25 mouse cellular contexts compared by ENCODE assay signal in genomic region chr19:47798583-47798982, GRCm38 (mm10).
"Had no signal": no experiment of that assay in that cellular context is flagged by ENCODE, and none has a peak within 500 bp of the region (broad histone marks: within the 10 kb centered on the region; RNA-seq: fewer than 3 reads in every experiment).

No protein-coding gene starts in this region.

- H3K4me1 ChIP-seq: intestine, embryonic 15.5 days; liver, embryonic 15.5 days; lung, embryonic 15.5 days; midbrain, embryonic 15.5 days; neural tube, embryonic 13.5 days had no signal

- DNase-seq: kidney, adult 11 months; kidney, adult 8-10 months; kidney, postnatal 10 days; kidney, postnatal 36 days; layer of hippocampus, postnatal 36 days; liver; lung, adult 18-20 months; lung, postnatal 10 days; lung, postnatal 4 days; right cerebral cortex, adult 18-20 months; right cerebral cortex, postnatal 14 days; right cerebral cortex, postnatal 4 days; thymus, adult 2 months; thymus, postnatal 14 days; thymus, postnatal 4 days had no signal

- H3K9me3 ChIP-seq: intestine, embryonic 15.5 days; kidney, embryonic 15.5 days; liver, embryonic 12.5 days; liver, embryonic 15.5 days; lung, embryonic 15.5 days; midbrain, embryonic 12.5 days; midbrain, embryonic 15.5 days; neural tube, embryonic 13.5 days; stomach, embryonic 15.5 days had no signal

- H3K27me3 ChIP-seq: intestine, embryonic 15.5 days; kidney, embryonic 15.5 days; liver, embryonic 12.5 days; liver, embryonic 15.5 days; lung, embryonic 15.5 days; midbrain, embryonic 15.5 days; neural tube, embryonic 13.5 days; stomach, embryonic 15.5 days had no signal

- ATAC-seq: intestine, embryonic 15.5 days; liver, embryonic 12.5 days; midbrain, embryonic 15.5 days had no signal

- H3K27ac ChIP-seq: intestine, embryonic 15.5 days; kidney, embryonic 15.5 days; left cerebral cortex, adult 2 months; liver, embryonic 12.5 days; liver, embryonic 15.5 days; lung, embryonic 15.5 days; midbrain, embryonic 12.5 days; midbrain, embryonic 15.5 days; neural tube, embryonic 13.5 days; stomach, embryonic 15.5 days had no signal

- H3K36me3 ChIP-seq: intestine, embryonic 15.5 days; kidney, embryonic 15.5 days; liver, embryonic 12.5 days; liver, embryonic 15.5 days; lung, embryonic 15.5 days; midbrain, embryonic 12.5 days; midbrain, embryonic 15.5 days; neural tube, embryonic 13.5 days; stomach, embryonic 15.5 days had no signal

- H3K9ac ChIP-seq: intestine, embryonic 15.5 days; kidney, embryonic 15.5 days; liver, embryonic 12.5 days; liver, embryonic 15.5 days; lung, embryonic 15.5 days; midbrain, embryonic 12.5 days; midbrain, embryonic 15.5 days; neural tube, embryonic 13.5 days; stomach, embryonic 15.5 days had no signal

- H3K4me3 ChIP-seq: intestine, embryonic 15.5 days; kidney, embryonic 15.5 days; left cerebral cortex, adult 2 months; liver, embryonic 12.5 days; liver, embryonic 15.5 days; lung, embryonic 15.5 days; midbrain, embryonic 12.5 days; midbrain, embryonic 15.5 days; neural tube, embryonic 13.5 days; stomach, embryonic 15.5 days had no signal

- H3K4me2 ChIP-seq: intestine, embryonic 15.5 days; kidney, embryonic 15.5 days; liver, embryonic 12.5 days; liver, embryonic 15.5 days; lung, embryonic 15.5 days; midbrain, embryonic 12.5 days; midbrain, embryonic 15.5 days; neural tube, embryonic 13.5 days; stomach, embryonic 15.5 days had no signal
